In genomic region chr16:51915034-51915928, GRCm38 (mm10) we compare ENCODE assay signal across 12 mouse cellular contexts.
DNase-seq lines count a peak whose midpoint lies in the region; ATAC-seq lines count a peak whose summit lies in the region.
"Had no signal": no experiment of that assay in that cellular context is flagged by ENCODE, and none has a peak within 500 bp of the region (broad histone marks: within the 10 kb centered on the region; RNA-seq: fewer than 3 reads in every experiment).

No protein-coding gene starts in this region.

- DNase-seq in embryo, embryonic 10 days (ENCODE audit: low spot score), result peak; percentile 9
- no peak for DNase-seq in urinary bladder, postnatal 10 days (ENCODE audit: low spot score)
- no peak for DNase-seq in ovary, postnatal 10 days (ENCODE audit: low spot score)
- no peak for DNase-seq in lung, postnatal 36 days
- DNase-seq: cerebellum, adult 11 months; kidney, adult 2 months; thymus, adult 18-20 months had no signal

- 32% methylated on average over 17 of the region's 17 CpGs for WGBS in embryonic facial prominence, embryonic 13.5 days
- WGBS in hindbrain, embryonic 13.5 days, result 43% methylated on average over 17 of the region's 17 CpGs
- 35% methylated on average over 17 of the region's 17 CpGs for WGBS in midbrain, embryonic 15.5 days

- H3K27me3 ChIP-seq in embryonic facial prominence, embryonic 13.5 days, result no peaks in the 10 kb centered on the region
- no peaks in the 10 kb centered on the region for H3K27me3 ChIP-seq in hindbrain, embryonic 13.5 days
- H3K27me3 ChIP-seq in midbrain, embryonic 15.5 days (replicated peaks), result no peaks in the 10 kb centered on the region
- H3K27me3 ChIP-seq: heart, embryonic 13.5 days had no signal

- H3K27ac ChIP-seq in embryonic facial prominence, embryonic 13.5 days, result no peak overlapping the region
- peak overlapping the region; percentile 58 for H3K27ac ChIP-seq in hindbrain, embryonic 13.5 days
- H3K27ac ChIP-seq in midbrain, embryonic 15.5 days, result no peak overlapping the region
- H3K27ac ChIP-seq: heart, embryonic 13.5 days; liver, embryonic 14.5 days had no signal

- no peak for ATAC-seq in embryonic facial prominence, embryonic 13.5 days (ENCODE audit: insufficient number of reproducible peaks, insufficient read depth, low FRiP score, low TSS enrichment, low read depth)
- ATAC-seq in hindbrain, embryonic 13.5 days (ENCODE audit: low FRiP score), result peak; percentile 75
- peak; percentile 73 for ATAC-seq in midbrain, embryonic 15.5 days (replicated peaks)

- H3K4me1 ChIP-seq in embryonic facial prominence, embryonic 13.5 days, result peaks cover 22% of the 10 kb centered on the region
- peaks cover 21% of the 10 kb centered on the region for H3K4me1 ChIP-seq in hindbrain, embryonic 13.5 days (replicated peaks)
- peaks cover 21% of the 10 kb centered on the region for H3K4me1 ChIP-seq in midbrain, embryonic 15.5 days

- no peak overlapping the region for H3K4me3 ChIP-seq in embryonic facial prominence, embryonic 13.5 days
- no peak overlapping the region for H3K4me3 ChIP-seq in hindbrain, embryonic 13.5 days
- H3K4me3 ChIP-seq in midbrain, embryonic 15.5 days, result no peak overlapping the region
- H3K4me3 ChIP-seq: heart, embryonic 13.5 days had no signal

- no peaks in the 10 kb centered on the region for H3K36me3 ChIP-seq in embryonic facial prominence, embryonic 13.5 days
- H3K36me3 ChIP-seq in hindbrain, embryonic 13.5 days, result no peaks in the 10 kb centered on the region
- no peaks in the 10 kb centered on the region for H3K36me3 ChIP-seq in midbrain, embryonic 15.5 days (replicated peaks)
- H3K36me3 ChIP-seq: heart, embryonic 13.5 days had no signal

- peak overlapping the region; percentile 28 for H3K4me2 ChIP-seq in embryonic facial prominence, embryonic 13.5 days
- H3K4me2 ChIP-seq in hindbrain, embryonic 13.5 days, result peak overlapping the region; percentile 29
- H3K4me2 ChIP-seq in midbrain, embryonic 15.5 days, result peak overlapping the region; percentile 31
- H3K4me2 ChIP-seq: heart, embryonic 13.5 days had no signal

- no peaks in the 10 kb centered on the region for H3K9me3 ChIP-seq in embryonic facial prominence, embryonic 13.5 days
- H3K9me3 ChIP-seq in hindbrain, embryonic 13.5 days, result no peaks in the 10 kb centered on the region
- no peaks in the 10 kb centered on the region for H3K9me3 ChIP-seq in midbrain, embryonic 15.5 days

- no peak overlapping the region for H3K9ac ChIP-seq in embryonic facial prominence, embryonic 13.5 days
- no peak overlapping the region for H3K9ac ChIP-seq in hindbrain, embryonic 13.5 days
- H3K9ac ChIP-seq in midbrain, embryonic 15.5 days, result no peak overlapping the region
- H3K9ac ChIP-seq: heart, embryonic 13.5 days; liver, embryonic 14.5 days had no signal
